Mouse (Mus musculus) ovary, postnatal 14 days (tissue): ENCODE measurements around the gene Rab8a.
A peak's percentile ranks its signal among the peaks of the same experiment; 100 is the strongest.
"Not testable (repeated sequence)": the region's sequence is repeated elsewhere in the genome, so short reads cannot be mapped to it uniquely, and the experiment has no call there.

ENCODE experiments used
- DNase-seq: peaks from one replicate; pipeline ENCODE4 v3.0.0; 2022; ENCODE audit warnings: low spot score

Rab8a gene

GRCm38 (mm10) chr8:72160707-72161697, at the start of gene Rab8a:
Gene Rab8a (plus strand): TSS chr8:72161200.
- DNase-seq: peak; percentile 100

- DNase-seq: no peak
Measured at GRCm38 (mm10) chr8:72112486-72112885, 48.5 kb upstream of the Rab8a start.

- no peak for DNase-seq
Measured at GRCm38 (mm10) chr8:72115202-72115601, 45.8 kb upstream of the Rab8a start.

- no peak for DNase-seq
Measured at GRCm38 (mm10) chr8:72118616-72119015, 42.4 kb upstream of the Rab8a start.

GRCm38 (mm10) chr8:72121486-72121885, 39.5 kb upstream of the Rab8a start:
- not testable (repeated sequence) for DNase-seq

- no peak for DNase-seq
Measured at GRCm38 (mm10) chr8:72121997-72122396, 39.0 kb upstream of the Rab8a start.

GRCm38 (mm10) chr8:72127834-72128233, 33.2 kb upstream of the Rab8a start:
- DNase-seq: no peak

GRCm38 (mm10) chr8:72131251-72131650, 29.7 kb upstream of the Rab8a start:
- DNase-seq: no peak

GRCm38 (mm10) chr8:72131901-72132300, 29.1 kb upstream of the Rab8a start:
- DNase-seq: no peak

GRCm38 (mm10) chr8:72132417-72132816, 28.6 kb upstream of the Rab8a start:
- no peak for DNase-seq

GRCm38 (mm10) chr8:72132891-72133290, 28.1 kb upstream of the Rab8a start:
- no peak for DNase-seq

GRCm38 (mm10) chr8:72133507-72133906, 27.5 kb upstream of the Rab8a start:
- DNase-seq: no peak

GRCm38 (mm10) chr8:72134756-72135445, 26.1 kb upstream of the Rab8a start, which contains the start of gene Tpm4:
Gene Tpm4 (plus strand): TSS chr8:72134975.
- DNase-seq: peak; percentile 58

- peak; percentile 34 for DNase-seq
Measured at GRCm38 (mm10) chr8:72135446-72136301, 25.3 kb upstream of the Rab8a start.

- DNase-seq: peak; percentile 73
Measured at GRCm38 (mm10) chr8:72136302-72136978, 24.6 kb upstream of the Rab8a start.

- no peak for DNase-seq
Measured at GRCm38 (mm10) chr8:72137431-72137830, 23.6 kb upstream of the Rab8a start.

GRCm38 (mm10) chr8:72138456-72138855, 22.5 kb upstream of the Rab8a start:
- no peak for DNase-seq

- DNase-seq: no peak
Measured at GRCm38 (mm10) chr8:72143256-72143824, 17.7 kb upstream of the Rab8a start.

GRCm38 (mm10) chr8:72144345-72144975, 16.5 kb upstream of the Rab8a start:
- DNase-seq: no peak

GRCm38 (mm10) chr8:72145511-72145910, 15.5 kb upstream of the Rab8a start:
- no peak for DNase-seq

GRCm38 (mm10) chr8:72146056-72146455, 14.9 kb upstream of the Rab8a start:
- no peak for DNase-seq
